Mouse (Mus musculus) E14TG2a.4 (cell line): ENCODE results near the gene Pigg.

Source experiments
- H3K27me3 ChIP-seq: 2 replicates; pipeline ENCODE4 v1.6.1; 2014; ENCODE audit warnings: low read length, control low read depth; ENCODE audit not compliant: insufficient read depth
- H3K36me3 ChIP-seq: 2 replicates; pipeline ENCODE4 v1.6.1; 2014; ENCODE audit warnings: low read length, control low read depth; ENCODE audit not compliant: insufficient read depth
- H3K4me1 ChIP-seq: replicated peaks from 2 replicates; pipeline ENCODE4 v1.6.1; 2014; ENCODE audit warnings: low read depth, low read length, control low read depth
- H3K4me3 ChIP-seq: replicated peaks from 2 replicates; pipeline ENCODE4 v1.5.1; 2014; ENCODE audit warnings: mild to moderate bottlenecking, low read length
- H3K9me3 ChIP-seq: 2 replicates; pipeline ENCODE4 v1.6.1; 2014; ENCODE audit warnings: low read length, control low read depth
- CTCF ChIP-seq: conservative IDR thresholded peaks from 2 replicates; pipeline ENCODE4 v1.5.1; 2014; ENCODE audit warnings: low read length
- NANOG ChIP-seq: IDR thresholded peaks from 2 replicates; pipeline ENCODE4 v1.6.1; 2014; ENCODE audit warnings: borderline replicate concordance, low read length, mixed read lengths
- POU5F1 ChIP-seq: IDR thresholded peaks from 2 replicates; pipeline ENCODE4 v1.6.1; 2014; ENCODE audit warnings: low read length, borderline replicate concordance

Gene Pigg

DNA sequence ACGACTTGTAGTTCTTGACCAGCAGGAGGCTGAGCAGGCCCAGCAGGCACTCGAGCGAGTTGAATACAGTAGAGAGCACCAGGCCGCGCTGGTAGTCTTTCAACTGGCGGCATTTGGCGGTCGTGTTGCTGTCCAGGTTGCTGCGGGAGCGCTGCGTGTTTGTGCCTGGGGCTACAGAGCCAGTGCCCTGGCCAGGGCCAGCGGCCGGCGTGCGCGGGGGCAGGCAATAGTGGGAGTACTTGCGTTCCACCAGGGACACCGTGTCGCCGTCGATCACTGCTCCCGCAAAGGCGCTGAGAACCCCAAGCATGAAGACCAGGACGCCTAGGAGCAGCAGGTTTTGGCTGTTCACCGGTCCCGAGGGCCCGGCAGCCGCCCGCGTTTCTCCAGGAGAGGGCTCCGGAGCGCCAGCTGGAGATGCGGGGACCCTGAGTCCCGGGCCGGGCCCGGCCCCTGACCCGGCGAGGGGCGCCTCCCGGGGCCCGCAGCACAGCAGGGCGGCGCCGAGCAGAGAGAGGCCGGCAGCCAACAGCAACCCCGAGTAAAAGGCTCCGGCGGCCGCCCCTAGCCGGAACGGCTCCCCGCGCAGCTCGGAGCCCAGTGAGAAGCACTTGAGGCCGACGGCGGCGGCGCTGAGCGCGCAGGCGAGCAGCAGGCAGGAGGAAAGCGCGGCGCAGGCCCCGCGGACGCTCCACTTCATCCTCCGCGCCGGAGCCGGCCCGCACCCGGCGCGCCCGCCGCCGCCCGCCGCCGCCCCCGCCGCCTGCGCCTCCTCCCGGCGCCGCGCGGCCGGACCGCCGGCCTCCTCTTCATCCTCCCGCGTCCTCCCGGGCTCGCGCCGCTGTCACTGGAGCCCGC, 54.8 kb downstream of the Pigg start:
- Histone ChIP-seq H3K27me3 (peaks cover 91% of the 10 kb centered on the region), H3K36me3 (no peaks in the 10 kb centered on the region), H3K9me3 (no peaks in the 10 kb centered on the region), H3K4me3 (peak overlapping the region; percentile 79), H3K4me1 (peaks cover 37% of the 10 kb centered on the region)
- TF ChIP-seq NANOG (no peak), CTCF (no peak), POU5F1 (no peak)

DNA sequence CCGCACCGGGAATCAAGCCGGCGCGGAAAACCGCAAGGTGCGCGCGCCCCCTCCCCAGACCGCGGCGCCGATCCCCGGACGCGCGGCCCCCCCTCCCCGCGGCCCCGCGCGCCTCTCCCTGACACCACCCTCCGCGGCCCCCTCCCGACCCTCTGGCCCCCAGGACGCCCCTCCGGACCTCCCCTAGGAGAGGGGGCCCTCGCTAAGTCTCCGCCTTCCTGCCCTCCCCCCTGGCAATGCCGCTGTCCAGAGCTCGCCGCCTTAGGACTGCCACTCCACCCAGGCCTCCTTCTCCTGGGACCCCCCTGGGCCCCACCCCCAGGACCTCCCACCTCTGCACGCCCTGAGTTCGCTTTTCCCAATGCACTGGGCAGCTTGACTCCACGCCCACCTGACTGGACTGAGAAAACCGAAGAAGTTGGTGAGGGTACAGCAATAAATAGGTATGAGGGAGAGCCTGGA, 55.5 kb downstream of the Pigg start, which contains the start of gene Gm42517:
Gm42517 (minus strand) TSS at position 52 of the 462 bp plus-strand sequence.
- no peak for TF ChIP-seq POU5F1
- TF ChIP-seq NANOG: no peak
- Histone ChIP-seq H3K9me3 (no peaks in the 10 kb centered on the region), H3K36me3 (no peaks in the 10 kb centered on the region), H3K4me1 (peaks cover 37% of the 10 kb centered on the region), H3K4me3 (peak within 1 kb of the TSS; percentile 79), H3K27me3 (peaks cover 95% of the 10 kb centered on the region)

DNA sequence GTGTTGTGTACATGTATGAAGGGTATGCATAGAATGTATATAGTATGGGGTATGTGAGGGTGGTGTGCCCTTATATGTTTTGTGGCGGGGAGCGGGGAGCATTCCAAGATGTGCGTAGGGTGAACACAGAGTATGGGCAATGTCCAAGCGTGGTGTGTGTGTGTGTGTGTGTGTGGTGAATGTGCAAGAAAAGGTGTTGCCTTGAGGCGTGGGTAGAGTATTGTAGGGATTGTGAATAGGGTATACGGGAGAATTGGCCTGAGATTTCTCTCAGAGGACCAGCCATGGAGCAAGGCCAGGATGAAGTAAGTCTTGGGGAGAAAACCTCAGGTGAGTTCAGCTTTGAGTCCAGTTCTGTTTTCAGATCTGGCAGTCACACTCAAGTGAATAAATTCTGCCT, 56.0 kb downstream of the Pigg start:
- no peaks in the 10 kb centered on the region for H3K36me3 ChIP-seq
- H3K4me1 ChIP-seq: peaks cover 37% of the 10 kb centered on the region
- peak overlapping the region; percentile 79 for H3K4me3 ChIP-seq
- H3K27me3 ChIP-seq: peaks cover 93% of the 10 kb centered on the region
- no peaks in the 10 kb centered on the region for H3K9me3 ChIP-seq
- TF ChIP-seq CTCF (no peak), POU5F1 (no peak), NANOG (no peak)

DNA sequence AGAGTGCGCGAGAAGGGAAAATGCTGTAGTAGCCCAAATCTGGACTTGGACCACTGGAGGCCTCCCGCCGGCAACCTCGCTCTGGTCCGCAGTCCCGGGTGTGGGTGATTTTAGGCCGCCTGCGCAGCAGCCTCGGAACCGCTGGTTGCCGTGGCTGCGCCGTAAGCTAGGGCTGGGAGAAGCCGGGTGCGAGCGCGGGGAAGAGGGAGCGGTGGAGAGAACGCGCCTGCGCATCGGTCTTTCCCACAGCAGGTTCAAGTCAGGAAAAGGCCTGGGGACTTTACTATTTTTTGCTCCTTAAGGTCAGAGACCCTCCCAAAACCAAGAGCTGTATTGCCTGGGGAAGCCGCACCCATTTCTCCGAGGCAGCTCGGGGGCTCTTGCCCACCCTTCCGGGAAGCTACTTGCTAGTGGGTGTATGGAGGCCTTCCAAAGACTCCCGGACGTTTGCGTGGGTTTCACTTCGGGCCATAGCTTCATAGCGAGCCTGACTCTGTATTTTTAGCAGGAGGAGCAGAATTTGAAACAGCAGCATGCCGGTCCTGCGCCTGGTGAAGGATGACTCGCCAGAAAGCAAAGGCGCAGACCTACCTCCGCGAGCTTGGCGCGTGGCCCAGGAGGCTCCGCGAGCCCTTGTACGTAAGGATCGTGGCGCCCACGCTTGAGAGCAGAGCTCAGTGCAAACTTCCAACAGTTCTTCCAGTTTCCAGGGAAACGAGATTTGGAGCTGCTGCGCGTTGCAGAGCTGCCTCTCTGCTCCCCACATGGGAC, 56.6 kb downstream of the Pigg start:
- Histone ChIP-seq H3K9me3 (no peaks in the 10 kb centered on the region), H3K36me3 (no peaks in the 10 kb centered on the region), H3K27me3 (peaks cover 87% of the 10 kb centered on the region), H3K4me3 (peak overlapping the region; percentile 74), H3K4me1 (peaks cover 37% of the 10 kb centered on the region)
- TF ChIP-seq POU5F1 (no peak), NANOG (no peak)

DNA sequence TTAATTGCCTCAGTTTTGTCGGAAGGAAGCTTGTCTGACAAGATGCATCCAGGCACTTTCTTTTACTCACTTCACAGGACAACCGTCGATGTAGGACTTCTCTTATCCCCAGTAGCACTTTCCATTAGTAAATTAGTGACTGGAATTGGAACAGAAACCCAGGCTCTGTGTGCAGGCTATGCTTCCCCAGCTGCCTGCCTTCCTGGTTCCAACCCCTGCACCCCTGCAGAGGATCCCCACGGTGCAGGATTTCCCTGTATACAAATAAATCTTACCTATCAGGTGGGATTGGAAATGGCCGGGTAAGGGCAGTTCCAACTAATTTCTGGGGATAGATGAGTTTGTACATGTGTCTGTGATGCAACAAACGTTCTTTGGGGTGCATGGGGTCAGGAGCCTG, 57.6 kb downstream of the Pigg start:
- TF ChIP-seq NANOG: no peak
- no peak for TF ChIP-seq POU5F1
- TF ChIP-seq CTCF: no peak
- peak overlapping the region; percentile 74; the same call in 1 of the 2 replicates for H3K4me3 ChIP-seq
- peaks cover 37% of the 10 kb centered on the region for H3K4me1 ChIP-seq

DNA sequence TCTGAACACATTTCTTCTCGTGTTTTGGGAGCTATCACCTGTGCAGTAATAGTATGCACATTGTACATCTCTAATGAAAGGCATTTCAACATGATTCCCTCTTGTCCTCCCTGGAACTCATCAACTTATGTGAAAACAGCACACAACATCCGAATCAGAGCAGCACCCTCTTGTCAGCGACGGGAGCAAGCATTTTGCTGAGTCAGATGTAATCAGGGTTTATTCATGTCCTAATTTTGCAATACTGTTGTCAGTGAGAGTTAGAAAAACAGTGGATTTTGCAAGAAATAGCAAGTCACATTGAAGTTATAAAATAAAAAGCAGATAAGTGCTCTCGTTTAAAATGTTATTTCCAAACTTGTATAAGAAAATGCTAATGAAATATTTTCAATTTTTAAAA, 61.7 kb downstream of the Pigg start:
- Histone ChIP-seq H3K9me3 (no peaks in the 10 kb centered on the region), H3K4me1 (peaks cover 18% of the 10 kb centered on the region), H3K27me3 (peaks cover 38% of the 10 kb centered on the region), H3K36me3 (no peaks in the 10 kb centered on the region), H3K4me3 (no peak overlapping the region)
- TF ChIP-seq POU5F1 (no peak), CTCF (no peak), NANOG (no peak)

More for the DNA sequence above, 57.6 kb downstream of the Pigg start:
- H3K9me3 ChIP-seq: no peaks in the 10 kb centered on the region
- H3K36me3 ChIP-seq: no peaks in the 10 kb centered on the region
- peaks cover 78% of the 10 kb centered on the region for H3K27me3 ChIP-seq

DNA sequence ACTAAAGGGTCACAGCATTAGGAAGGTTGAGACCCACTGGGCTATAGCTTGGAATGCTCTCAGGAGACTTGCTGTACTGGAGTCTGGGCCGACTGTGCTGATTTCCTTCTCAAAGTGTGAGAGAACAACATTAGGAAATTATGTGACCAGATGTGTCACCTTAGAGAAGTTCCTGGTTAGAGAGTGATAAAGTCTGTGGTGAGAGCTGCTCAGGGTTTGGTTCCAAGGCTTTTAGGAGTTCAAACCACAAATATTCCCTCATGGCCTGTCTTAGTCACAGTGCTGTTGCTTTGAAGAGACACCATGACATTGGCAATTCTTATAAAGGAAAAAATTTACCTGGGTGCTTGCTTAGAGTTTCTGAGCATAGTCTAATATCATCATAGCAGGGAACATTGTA, 63.6 kb downstream of the Pigg start:
- TF ChIP-seq CTCF: no peak
- no peak overlapping the region for H3K4me3 ChIP-seq
- H3K36me3 ChIP-seq: no peaks in the 10 kb centered on the region
- peaks cover 23% of the 10 kb centered on the region for H3K27me3 ChIP-seq
- no peaks in the 10 kb centered on the region for H3K9me3 ChIP-seq
- H3K4me1 ChIP-seq: no peaks in the 10 kb centered on the region

DNA sequence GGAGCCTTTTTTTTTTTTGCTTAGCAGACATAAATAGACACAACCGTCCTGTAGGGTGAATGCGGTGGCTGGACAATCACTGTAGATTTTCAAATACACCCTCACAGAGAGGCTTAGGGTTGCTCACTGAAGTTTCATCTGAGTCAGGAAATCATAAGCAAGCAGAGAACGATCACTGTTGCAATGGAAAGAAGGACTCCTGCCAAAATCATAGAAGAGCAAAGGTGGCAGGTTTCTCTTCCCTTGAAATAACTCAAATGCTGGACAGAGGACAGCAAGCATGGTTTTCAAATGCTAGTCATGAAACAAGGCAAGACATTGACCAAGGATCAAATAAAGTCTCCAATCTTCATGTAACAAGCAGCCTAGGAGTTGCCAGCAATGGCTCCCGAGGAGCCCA, 65.9 kb downstream of the Pigg start:
- no peaks in the 10 kb centered on the region for H3K9me3 ChIP-seq
- H3K4me1 ChIP-seq: no peaks in the 10 kb centered on the region
- no peaks in the 10 kb centered on the region for H3K36me3 ChIP-seq
- no peak overlapping the region for H3K4me3 ChIP-seq
- TF ChIP-seq CTCF: no peak
- TF ChIP-seq POU5F1: no peak
- no peak for TF ChIP-seq NANOG
- H3K27me3 ChIP-seq: peaks cover 5% of the 10 kb centered on the region; the same call in 1 of the 2 replicates
